Mouse (Mus musculus): ENCODE data around the gene Astn1.

Astn1 gene

DNA sequence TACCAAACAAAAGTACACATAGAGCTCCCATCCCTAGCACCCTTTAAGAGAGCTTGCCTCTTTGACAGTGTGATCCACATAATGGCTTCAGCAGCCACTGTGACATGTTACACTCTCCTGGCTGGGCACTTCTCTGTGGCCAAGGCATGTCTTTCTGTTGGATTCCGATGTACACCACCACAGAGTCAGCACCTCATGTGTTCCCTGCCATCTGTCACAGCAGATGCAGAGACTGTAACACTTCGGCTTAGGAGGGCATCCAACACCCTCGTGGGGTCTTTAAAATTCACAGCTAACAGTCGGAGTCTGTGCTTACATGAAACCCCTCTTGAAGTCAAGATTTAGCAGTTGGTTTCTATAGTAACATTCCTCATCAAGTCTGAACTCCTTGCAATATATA lies 154.5 kb downstream of the Astn1 start:
- DNase-seq (ENCODE audit: low spot score in 2 of 2) = no peak

DNA sequence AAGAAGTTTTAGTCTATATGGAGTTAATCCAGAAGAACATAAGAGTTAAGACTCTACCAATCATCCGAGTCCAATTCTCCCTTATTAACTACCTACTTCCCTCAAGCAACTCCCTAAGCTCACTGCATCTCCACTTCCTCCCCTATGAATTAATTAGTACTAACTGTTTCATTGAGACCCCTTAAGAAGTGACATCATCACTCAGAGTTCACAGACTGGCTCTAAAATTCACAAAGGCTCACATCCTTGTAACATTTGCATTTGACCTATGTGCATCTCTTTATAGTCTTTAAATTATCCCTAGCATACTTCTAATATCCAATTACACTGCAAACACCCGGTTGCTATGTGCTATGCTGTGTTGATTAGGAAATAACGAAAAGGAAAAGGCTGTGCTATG lies 174.1 kb downstream of the Astn1 start:
- DNase-seq (ENCODE audit: low spot score in 2 of 2) = no peak

DNA sequence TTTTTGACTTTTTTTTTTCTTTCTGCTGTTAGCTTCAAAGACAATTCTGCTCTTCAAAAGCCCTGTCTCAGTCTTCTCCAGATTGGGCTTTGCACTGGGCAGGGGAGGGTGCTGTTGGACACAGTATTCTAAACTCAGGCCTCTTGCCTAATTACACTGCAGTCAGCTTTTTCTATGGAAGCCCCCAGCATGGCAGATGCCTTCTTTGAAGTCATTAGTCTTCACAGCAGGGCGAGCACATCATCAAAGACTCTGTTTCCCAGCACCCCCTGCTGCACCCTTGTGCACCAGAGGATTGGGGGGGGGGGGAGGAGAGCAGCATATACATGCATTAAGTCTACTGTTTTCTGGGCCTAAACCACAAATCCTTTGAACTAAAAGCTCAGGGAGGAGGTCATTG lies 174.8 kb downstream of the Astn1 start:
- DNase-seq (ENCODE audit: low spot score in 2 of 2) = no peak

DNA sequence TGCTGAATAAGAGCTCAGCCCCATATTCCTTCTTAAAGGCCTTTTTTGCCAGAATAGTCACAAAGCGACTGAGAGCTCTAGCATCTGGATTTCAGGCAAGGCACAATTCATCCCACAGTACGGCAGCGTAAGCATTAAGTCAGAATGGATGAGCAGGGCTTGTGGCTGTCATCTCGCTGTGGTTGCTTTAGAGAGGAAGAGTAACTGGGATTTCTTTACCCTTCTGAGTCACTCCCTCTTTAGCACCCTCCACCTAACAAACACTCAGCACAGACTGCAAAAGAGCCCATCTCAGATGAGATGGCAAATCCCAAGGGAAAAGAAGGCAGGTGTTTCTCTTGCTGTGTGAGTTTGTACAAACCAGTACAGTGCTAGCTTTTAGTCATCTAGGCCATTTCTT lies 183.0 kb downstream of the Astn1 start:
- DNase-seq (ENCODE audit: low spot score in 2 of 2) = no peak

DNA sequence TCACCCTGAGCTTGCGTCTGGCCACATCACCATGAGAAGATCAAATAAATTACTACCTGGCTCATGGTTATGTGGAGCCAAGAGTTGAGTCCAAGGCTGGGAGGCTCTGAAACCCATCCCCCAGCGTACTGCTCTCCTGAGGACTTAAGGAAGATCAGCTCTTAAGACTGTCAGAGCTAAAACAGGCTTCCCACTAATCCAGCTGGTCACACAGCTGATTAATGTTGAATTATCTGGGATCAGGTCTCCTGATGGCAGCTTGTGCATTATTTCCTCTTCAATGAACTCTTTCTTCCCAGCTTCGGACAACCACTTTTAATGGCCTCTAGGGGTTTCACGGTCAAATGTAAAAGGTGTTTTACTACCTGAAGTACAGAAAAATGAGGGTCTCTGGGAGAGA lies 184.4 kb downstream of the Astn1 start:
- DNase-seq (ENCODE audit: low spot score in 2 of 2) = no peak

DNA sequence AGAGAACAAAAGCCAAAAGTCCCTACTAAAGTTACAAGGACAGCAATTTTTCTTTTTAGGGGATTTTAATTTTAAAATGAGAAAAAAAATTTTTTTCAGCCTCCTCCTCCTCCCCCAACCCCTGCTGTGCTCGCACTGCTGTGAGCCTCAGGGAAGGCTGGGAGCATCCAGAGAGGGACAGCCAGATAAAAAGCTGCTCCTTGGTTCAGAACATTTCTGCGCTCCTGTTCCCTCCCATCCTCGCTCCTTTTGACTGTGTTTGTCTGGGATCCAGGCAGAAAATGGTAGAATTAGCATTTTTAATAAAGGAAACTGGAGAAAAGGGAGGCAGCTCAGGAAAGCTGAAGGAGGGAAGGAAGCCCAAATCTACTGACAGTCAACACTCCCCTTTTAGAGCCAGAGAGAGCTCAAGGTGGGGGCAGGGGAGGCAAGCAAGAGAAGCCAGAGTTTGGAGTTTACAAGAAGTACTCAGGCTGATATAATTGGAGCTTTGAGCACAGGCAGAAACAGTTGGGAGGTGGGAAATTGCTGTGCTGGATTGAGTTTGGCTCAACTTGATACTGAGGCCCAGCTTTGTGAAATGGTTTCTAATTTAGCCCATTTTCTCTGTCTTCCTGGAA lies 185.6 kb downstream of the Astn1 start:
- DNase-seq (ENCODE audit: low spot score in 2 of 2) = no peak

DNA sequence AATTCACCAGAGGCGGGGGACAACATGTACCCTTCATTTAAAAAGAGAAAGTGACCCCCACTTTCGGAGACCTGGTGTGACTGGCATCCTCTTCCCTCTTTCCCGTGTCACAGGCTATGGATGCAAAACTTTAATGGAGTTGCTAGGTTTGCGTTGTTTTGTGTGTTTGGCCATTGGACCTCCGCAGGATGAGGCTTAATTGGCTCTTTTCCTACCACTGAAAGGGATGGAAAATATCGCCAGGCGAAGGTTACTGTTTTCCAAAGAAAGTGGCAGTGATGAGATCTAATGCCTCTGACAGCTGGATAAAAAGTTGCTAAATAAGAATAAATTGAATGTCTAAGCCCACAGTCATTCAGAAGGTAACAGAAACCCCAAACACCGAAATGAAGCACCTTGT lies 186.2 kb downstream of the Astn1 start:
- DNase-seq (ENCODE audit: low spot score in 2 of 2) = no peak

DNA sequence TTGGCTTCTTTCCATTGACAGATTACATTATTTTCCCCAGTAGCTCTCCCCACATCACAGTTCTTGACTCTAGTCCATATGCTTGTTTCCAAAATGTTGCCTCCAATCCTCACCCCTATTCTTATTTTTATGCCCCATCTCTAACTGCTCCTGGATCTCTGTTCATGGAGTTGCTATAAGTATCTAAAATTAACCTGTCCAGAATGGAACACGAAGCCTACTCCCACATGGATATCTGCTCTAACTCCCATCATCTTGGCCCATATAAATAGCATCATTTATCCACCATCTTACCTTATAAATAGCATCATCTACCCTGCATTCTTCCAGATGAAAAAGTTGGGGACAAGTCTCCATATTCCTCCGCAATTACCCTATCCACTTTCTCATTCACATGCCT lies 187.5 kb downstream of the Astn1 start:
- no peak for DNase-seq (ENCODE audit: low spot score in 2 of 2)

DNA sequence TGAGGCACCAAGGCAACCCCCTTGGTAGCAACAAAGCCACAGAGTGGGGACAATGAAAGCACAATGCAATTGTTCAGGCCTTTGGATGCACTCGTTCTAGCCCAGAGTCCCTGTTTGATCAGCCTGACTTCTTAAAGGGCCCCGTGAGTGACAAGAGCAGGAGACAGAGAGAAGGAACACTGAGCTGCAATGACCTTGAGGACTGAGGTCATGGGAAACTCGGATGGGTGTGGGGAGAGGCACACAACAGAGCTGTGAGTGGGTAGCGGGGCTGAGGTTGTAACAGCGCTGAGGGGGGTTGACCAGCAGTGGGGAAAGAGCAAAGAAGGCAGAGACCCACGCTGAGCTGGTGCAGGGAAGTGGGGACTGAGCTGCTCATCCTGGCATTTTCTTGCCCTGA lies 189.9 kb downstream of the Astn1 start:
- DNase-seq (ENCODE audit: low spot score in 2 of 2) = no peak

DNA sequence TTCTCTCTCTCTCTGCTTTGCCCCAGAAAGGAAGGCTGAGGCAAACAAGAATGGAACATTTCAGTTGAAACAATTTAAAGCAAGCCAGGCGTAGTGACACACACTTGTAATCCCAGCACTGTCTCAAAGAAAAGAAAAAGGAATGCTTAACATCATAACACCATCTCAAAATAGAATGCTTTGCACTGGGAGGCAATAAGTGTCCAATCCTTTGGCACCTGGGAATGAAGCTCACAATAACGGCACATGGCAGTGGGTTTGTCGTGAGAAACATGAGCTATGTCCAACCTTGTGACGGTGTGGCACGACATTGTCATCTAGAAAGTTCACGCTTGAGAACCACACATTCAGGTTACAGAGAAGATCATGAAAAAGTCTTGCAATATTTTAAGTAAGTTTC lies 191.3 kb downstream of the Astn1 start:
- no peak for DNase-seq (ENCODE audit: low spot score in 2 of 2)

DNA sequence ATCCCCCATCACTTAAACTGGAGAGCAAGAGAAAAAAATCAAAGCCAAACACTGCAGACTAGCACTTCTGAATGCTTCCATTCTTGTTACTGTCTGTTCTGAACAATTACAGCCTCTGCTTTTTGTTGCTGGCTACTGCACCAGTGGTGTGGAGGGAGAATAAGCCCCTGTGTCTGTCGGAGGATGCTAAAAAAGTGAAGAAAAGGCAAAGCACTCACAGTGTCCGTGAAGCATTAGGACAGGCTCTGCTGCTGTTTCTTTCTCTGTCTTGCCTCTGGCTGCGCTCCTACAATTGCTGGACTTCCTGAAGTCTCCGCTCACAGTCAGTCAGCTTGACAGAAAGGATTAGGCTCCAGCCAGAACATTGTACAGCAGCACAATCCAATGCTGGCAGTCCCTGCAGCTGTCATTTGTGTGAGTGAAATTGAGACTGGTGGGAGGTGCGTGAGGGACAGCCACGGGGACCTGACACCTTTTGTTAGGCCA lies 192.0 kb downstream of the Astn1 start:
- no peak for DNase-seq (ENCODE audit: low spot score in 2 of 2)

DNA sequence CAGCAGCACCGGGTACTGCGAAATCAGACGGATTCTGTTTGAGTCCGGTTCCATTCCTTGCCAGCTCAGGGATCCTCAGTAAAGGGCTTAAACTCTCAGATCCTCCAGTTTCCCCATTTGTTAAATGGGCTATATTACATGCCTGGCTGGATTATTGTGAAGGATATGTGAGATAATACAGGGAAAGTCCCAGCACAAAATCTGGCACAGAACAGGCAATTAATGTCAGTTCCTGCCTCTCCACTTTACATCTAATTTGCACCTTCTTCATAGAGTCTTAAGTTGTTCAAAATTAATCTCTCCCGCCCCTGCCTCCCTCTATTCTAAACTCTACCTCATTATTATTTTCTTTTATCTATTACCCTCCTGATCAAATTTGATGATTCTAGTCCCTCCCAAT lies 211.1 kb downstream of the Astn1 start:
- DNase-seq (ENCODE audit: low spot score in 2 of 2) = no peak

DNA sequence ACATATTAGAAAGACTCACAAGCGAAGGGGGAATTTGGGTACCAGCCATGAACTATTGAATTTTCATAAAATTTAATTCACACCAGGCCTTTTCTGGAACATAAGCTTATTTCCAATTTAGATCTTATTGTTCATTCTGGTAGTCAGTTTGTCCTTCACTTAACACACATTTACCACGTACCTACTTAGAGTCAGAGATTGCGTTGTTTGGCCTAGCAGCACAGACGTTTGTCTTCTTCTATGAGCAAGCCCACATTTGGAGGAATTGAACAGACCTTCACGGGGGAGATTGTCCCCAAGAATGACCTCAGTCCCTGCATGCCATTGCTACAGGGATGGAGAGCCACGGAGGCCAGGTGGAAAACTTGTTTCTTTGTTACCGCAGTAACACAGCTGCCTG lies 211.5 kb downstream of the Astn1 start:
- DNase-seq (ENCODE audit: low spot score in 2 of 2) = no peak

DNA sequence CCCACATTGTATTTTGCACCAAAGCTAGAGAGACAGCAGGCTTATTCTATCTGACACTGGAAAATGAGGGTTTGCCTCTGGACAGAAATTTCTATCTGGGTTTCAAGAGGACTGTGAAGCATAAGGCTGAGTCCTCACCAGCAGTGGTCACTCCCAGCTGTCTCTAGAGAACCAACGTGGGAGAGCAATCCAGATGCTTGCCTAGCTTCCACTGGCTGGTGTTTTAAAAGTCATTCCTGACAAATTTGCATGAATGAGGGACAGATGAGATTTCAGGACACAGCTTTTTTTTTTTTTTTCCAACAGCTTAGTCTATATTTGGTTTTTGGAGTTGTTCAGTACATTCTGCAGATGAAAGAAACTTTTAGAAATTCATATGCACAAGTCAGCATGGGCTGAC lies 213.9 kb downstream of the Astn1 start:
- no peak for DNase-seq (ENCODE audit: low spot score in 2 of 2)

DNA sequence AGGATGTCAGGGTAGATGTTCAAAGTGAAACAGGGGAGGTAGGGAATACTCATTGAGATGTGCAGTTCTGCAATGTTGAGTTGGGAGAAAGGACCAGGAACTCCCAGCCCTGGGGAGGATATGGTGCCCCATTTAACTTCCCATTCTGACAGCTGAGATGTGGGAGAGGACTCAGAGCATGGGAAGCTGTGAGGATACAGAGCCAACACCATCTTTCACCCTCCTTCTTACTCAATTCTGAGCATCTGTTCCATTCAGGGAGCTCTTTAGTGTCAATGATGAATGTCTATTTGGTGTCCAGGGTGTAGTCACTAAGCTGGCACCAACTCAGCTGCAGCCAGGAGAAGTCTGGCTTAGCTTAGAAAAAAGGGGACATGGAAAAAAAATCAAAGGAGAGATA lies 219.7 kb downstream of the Astn1 start:
- no peak for DNase-seq (ENCODE audit: low spot score in 2 of 2)

DNA sequence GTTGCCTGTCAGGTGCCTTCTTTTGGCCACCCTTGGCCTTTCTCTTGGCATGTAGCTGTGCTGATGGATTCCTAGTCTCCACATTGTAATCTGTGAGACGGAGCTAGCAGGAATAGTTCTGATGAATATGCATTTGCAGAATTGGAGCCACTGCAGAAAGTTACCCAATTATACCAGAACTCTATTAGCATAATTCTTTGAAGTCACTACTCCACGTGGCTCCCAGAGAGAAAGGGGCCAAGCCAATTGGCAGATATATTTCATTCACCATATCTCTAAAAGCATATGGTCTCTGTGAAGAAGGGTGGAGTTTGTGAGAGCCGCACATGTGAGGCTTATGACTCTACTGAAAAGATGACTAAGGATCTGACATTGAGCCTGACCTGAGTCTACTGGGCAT lies 226.8 kb downstream of the Astn1 start:
- DNase-seq (ENCODE audit: low spot score in 2 of 2) = no peak

DNA sequence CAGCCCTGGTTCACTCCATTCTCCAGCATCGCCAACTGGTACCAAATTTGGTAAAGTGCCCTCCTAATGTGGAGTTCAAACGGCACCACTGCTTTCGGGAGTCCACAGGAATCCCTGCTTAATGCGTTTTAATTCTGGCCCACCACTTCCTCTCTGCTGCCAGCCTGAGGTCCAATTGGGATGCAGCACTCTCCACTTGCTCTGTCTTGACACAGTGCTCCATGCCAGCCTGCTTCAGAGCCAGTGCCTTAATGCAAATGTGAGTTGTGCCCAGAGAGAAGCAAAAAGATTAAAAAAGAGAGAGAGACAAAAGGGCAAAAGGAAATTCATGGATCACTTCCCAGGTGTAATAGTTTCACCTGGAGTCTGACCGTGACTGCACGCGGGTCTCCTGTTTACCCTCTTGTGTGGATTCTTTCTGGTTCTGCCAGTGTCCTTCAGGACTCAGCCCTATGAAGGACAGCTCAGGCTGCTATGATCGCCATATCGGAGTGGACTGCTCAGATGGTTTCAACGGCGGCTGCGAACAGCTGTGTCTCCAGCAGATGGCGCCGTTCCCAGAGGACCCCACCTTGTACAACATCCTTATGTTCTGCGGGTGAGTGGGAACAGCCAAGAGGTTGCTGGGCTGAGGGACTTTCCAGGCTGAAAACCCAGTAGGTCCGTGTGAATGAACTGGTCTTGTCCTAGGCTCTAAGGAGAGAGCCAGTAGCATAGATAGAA lies 234.8 kb downstream of the Astn1 start:
- peak; percentile 1 to 20 for DNase-seq (ENCODE audit: low spot score in 2 of 2)

DNA sequence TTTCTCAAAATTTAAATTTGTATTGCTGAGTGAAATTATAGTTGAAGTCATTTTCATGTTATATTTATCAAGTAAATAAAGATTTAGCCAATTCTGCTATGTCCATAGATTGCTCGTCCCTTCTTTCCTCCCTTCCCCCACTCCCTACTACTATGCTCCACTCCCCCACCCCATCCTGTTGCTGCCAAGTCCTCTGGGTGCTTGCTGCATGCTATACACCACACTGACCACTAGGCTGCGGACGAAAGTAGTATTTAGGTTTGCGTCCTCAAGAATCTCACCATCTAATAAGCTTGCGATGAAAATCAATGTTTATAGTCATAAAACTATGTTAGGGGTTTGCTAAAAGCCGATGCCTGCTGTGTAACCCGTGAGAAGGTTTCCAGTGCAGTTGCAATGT lies 235.9 kb downstream of the Astn1 start:
- no peak for DNase-seq (ENCODE audit: low spot score in 2 of 2)

DNA sequence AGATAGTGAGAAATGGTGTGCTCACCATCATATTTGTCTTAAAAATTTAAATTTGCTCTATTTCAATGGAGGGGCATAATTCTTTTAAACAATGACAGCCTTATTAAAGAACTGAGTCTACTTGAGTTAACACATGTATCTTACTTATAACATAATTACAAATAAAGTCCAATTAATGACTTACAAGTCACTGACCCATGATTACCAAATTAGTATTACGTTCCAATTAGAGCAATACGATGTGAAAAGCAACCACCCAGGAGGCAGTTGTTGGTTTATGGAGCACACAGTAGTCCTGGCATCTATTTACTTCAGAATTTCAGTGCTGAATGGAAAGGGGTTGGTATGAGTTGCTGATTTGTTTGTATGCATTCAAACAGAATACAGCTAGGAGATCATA lies 237.4 kb downstream of the Astn1 start:
- no peak for DNase-seq (ENCODE audit: low spot score in 2 of 2)

DNA sequence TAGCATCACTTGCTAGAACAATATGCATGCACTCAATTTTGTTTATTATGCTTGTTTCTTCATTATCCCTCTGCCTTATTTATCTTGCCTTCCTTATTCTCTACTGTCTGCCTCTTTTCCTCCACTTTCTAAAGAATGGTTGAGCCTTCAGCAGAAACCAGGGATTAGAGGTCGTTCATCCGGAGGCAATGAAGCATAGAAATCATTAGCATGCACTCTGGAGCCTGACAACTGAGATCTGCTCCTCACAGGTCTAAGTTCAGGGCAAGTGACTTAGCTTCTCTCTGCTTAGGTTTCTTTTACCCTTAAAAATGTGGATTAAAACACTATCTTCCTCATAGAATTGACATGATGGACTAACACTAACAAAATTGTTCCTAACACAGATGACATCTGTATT lies 241.0 kb downstream of the Astn1 start:
- DNase-seq (ENCODE audit: low spot score in 2 of 2) = no peak

DNA sequence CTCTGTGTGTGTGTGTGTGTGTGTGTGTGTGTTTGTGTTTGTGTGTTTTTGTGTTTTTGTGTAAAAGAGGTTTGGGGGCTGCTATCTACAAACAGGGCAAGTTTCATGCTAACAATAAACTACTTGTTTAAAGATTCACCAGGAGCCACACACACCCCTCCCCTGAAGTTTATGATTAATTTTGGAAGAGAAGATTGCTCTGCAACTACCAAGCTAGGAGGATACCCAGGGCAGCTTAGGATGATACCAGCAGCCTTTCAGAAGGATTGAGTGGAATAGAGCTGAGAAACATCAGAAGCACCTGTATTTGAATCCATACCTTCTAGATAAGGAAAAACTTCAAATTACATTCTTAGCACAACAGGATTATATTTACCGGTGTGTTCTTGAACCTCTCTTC lies 242.1 kb downstream of the Astn1 start:
- no peak for DNase-seq (ENCODE audit: low spot score in 2 of 2)

DNA sequence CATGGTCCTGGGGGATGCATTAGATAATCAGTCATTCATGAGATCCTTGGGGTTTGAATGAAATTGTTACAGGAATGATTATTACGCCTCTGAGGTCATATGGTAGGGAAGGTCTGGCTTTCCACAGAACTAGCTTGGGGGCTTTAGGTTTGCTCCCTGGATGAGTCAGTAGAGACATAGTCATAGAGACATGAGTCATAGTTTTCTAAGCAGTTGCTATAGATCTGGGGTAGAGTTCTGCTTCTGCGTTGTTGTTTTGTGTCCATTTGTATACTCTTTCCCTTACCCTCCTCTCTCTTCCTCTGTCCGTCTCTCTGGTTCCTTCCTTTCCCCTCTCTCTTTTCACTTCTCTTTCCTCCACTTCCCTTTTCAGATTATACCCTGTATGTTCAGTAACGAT lies 243.5 kb downstream of the Astn1 start:
- DNase-seq (ENCODE audit: low spot score in 2 of 2) = no peak

DNA sequence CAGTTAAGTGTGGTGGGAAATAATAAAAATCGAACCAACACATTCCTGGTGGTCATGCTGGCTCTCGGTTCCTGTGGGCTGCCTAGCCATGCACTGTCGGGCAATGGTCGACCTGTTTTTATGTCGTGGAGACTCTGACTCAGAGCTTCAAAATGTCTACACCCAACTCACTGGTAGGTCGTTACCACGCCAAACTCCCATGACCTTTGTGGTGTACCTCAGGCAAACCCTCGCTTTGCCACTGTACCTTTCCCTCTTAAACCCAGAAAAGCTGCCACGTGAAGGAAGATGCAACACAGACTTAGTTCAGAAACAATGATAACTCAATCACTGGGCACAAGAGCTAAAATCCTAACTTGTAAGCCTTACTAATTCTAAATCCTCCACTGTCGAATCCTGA lies 244.3 kb downstream of the Astn1 start:
- DNase-seq (ENCODE audit: low spot score in 2 of 2) = no peak

DNA sequence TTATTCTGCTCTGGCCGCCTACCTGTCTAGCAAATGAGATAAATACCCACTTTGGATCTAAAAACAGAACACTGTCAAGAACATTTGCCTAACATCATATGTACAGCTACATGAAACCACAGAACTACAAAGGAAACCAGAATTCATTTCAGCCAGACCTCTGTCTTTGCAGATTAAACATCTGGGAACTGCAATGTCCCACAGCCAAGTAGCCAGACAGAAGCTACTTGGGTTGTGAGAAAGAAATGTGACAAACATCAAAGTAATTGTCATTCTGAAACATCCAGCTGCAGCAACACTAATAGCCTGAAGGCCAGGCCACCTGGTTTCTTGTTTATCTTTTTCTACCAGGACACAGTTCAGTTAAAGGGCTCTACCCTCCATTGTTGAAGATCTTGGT lies 245.1 kb downstream of the Astn1 start:
- DNase-seq (ENCODE audit: low spot score in 2 of 2) = no peak
